Mouse (Mus musculus) forebrain, embryonic 14.5 days (tissue): ENCODE results near the gene Tada1. TPM values are rescaled to one million over a fixed set of nuclear protein-coding genes. Genes with fewer than 3 reads are reported as not detected.
A peak's percentile ranks its signal among the peaks of the same experiment; 100 is the strongest.

Experiments used
- ATAC-seq: fragments of 200-750 bp; cut with Nextera tagmentation; 2 replicates; pipeline ENCODE4 v1.8.0; 2017; ENCODE audit warnings: mild to moderate bottlenecking, moderate library complexity
- DNase-seq: peaks from one replicate; pipeline ENCODE4 v3.0.0-alpha.2; 2015; ENCODE audit warnings: low spot score
- H3K27ac ChIP-seq: fragments of 300-500 bp; sonication (generic); 2 replicates; pipeline ENCODE4 v1.5.1; 2014; ENCODE audit warnings: low read depth, mild to moderate bottlenecking, control low read depth, low read length, moderate library complexity
- H3K27me3 ChIP-seq: fragments of 300-500 bp; sonication (generic); replicated peaks from 2 replicates; pipeline ENCODE4 v1.6.1; 2014; ENCODE audit warnings: low read length, control low read depth, mixed read lengths; ENCODE audit not compliant: control insufficient read depth, insufficient read depth
- H3K36me3 ChIP-seq: fragments of 300-500 bp; sonication (generic); 2 replicates; pipeline ENCODE4 v1.6.1; 2014; ENCODE audit warnings: low read length, control low read depth; ENCODE audit not compliant: control insufficient read depth, insufficient read depth
- H3K4me1 ChIP-seq: fragments of 300-500 bp; sonication (generic); 2 replicates; pipeline ENCODE4 v1.6.1; 2014; ENCODE audit warnings: antibody characterized with exemption, low read length, control low read depth; ENCODE audit not compliant: control insufficient read depth, insufficient read depth
- H3K4me2 ChIP-seq: fragments of 300-500 bp; sonication (generic); 2 replicates; pipeline ENCODE4 v1.6.1; 2014; ENCODE audit warnings: mild to moderate bottlenecking, control low read depth, low read length
- H3K4me3 ChIP-seq: fragments of 300-500 bp; sonication (generic); 2 replicates; pipeline ENCODE4 v1.5.1; 2014; ENCODE audit warnings: low read depth, low read length, control low read depth
- H3K9ac ChIP-seq: fragments of 300-500 bp; sonication (generic); 2 replicates; pipeline ENCODE4 v1.6.1; 2014; ENCODE audit warnings: mild to moderate bottlenecking, low read length, control low read depth, moderate library complexity
- H3K9me3 ChIP-seq: fragments of 300-500 bp; sonication (generic); replicated peaks from 2 replicates; pipeline ENCODE4 v1.6.1; 2016; ENCODE audit warnings: low read length, control low read depth, mixed read lengths; ENCODE audit not compliant: control insufficient read depth
- WGBS: fragments of 180-500 bp; shearing (Covaris S2); extraction: QIAGEN DNeasy Blood & Tissue Kit; methylation state at CpG from one replicate; pipeline ENCODE4 v1.1.7; 2014; 5-methylcytosine and 5-hydroxymethylcytosine counted together
- polyA plus RNA-seq: library from polyadenylated mRNA; unstranded; fragments of >200 nt; fragmentation: Nextera tagmentation; extraction: Ambion mirVana; gene quantifications from 2 replicates; pipeline ENCODE4 v1.2.1, GENCODE M21; 2014

Tada1 gene
- polyA plus RNA-seq, 1 experiment from 2014 or later: 113 TPM

DNA sequence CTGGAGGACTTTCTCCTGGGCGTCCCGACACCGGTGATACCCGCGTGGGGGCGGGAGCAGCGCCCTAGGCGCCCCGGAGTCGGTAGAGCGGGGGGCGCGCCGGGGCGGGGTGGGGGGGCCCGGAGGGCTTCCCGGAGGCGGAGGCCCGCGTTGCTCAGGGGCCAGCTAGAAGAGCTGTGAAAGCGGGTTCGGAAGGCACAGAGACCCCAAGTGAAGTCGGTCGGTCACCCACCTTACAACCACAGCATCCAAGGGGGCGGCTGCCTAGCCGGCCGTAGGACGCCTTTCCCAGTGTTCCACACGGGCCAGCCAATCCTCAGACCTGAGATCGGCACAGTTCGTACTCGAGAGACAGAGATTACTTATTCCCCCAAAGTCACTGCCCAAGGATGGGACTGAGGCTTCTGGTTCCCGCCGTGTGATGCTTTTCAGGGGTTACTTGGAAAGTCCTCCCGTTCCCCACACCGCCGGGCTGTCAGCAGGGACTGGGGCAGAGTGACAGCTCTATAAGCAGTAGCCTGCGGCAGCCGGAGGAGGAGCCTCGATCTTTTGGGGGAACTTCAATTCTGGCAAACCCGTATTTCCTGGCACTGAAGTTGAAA lies 834 bp downstream of the Tada1 start:
- DNase-seq: peak; percentile 85
- Histone ChIP-seq H3K27ac (peak overlapping the region; percentile 86), H3K9me3 (no peaks in the 10 kb centered on the region), H3K4me1 (peaks cover 10% of the 10 kb centered on the region), H3K9ac (peak overlapping the region; percentile 99), H3K36me3 (peaks cover 21% of the 10 kb centered on the region), H3K27me3 (no peaks in the 10 kb centered on the region), H3K4me2 (peak overlapping the region; percentile 60), H3K4me3 (peak overlapping the region; percentile 94)
- ATAC-seq: peak; percentile 49
- 2% methylated on average over 38 of the region's 41 CpGs for WGBS

DNA sequence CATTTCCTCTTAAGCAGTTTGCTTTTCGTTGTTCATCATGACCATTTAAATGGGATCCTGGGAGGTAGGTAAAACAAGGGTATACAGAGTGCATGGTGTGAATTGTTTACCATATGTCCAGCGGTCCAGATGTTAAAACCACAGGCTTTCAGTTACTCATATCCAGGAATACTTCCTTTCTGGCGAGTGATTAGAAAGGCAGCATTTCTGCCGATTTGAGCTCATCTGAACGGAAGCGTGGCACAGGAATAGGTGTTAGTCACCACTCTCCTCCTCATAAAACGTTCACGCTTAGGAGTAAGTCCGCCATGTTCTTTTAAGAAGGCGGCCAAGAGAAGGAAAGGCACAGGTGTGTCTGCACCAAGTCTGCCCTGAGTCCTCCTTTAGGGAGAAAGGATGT lies 2.4 kb downstream of the Tada1 start:
- 89% methylated on average over 10 of the region's 10 CpGs for WGBS
- Histone ChIP-seq H3K4me3 (no peak overlapping the region), H3K4me1 (peaks cover 10% of the 10 kb centered on the region), H3K4me2 (peak overlapping the region; percentile 60), H3K9ac (peak overlapping the region; percentile 40; the same call in 1 of the 2 replicates), H3K9me3 (no peaks in the 10 kb centered on the region), H3K27ac (no peak overlapping the region), H3K27me3 (no peaks in the 10 kb centered on the region), H3K36me3 (peaks cover 37% of the 10 kb centered on the region)
- ATAC-seq: no peak
- no peak for DNase-seq

DNA sequence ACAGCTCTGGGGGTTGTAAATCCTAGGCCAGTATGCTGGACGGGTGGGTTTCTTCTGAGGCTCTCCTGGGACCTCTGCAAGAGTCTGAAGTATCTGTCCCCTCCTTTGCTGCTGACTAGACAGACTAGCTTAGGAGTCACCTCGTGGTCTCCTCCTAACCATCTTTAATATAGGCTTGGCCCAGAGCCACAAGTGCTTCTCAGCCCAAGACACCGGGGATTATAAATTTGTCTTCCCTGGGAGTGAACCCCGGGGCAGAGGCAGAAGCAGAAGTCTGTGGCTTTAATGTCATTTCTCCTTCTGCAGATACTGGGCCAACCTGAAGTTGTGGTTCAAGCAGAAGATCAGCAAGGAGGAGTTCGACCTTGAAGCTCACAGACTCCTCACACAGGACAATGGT lies 2.9 kb downstream of the Tada1 start:
- no peak overlapping the region for H3K9ac ChIP-seq
- no peak overlapping the region for H3K4me2 ChIP-seq
- H3K27ac ChIP-seq: no peak overlapping the region
- 82% methylated on average over 5 of the region's 5 CpGs for WGBS
- no peak for DNase-seq
- H3K9me3 ChIP-seq: no peaks in the 10 kb centered on the region
- H3K27me3 ChIP-seq: no peaks in the 10 kb centered on the region
- peaks cover 42% of the 10 kb centered on the region for H3K36me3 ChIP-seq
- H3K4me3 ChIP-seq: no peak overlapping the region
- peaks cover 10% of the 10 kb centered on the region for H3K4me1 ChIP-seq
- ATAC-seq: no peak

DNA sequence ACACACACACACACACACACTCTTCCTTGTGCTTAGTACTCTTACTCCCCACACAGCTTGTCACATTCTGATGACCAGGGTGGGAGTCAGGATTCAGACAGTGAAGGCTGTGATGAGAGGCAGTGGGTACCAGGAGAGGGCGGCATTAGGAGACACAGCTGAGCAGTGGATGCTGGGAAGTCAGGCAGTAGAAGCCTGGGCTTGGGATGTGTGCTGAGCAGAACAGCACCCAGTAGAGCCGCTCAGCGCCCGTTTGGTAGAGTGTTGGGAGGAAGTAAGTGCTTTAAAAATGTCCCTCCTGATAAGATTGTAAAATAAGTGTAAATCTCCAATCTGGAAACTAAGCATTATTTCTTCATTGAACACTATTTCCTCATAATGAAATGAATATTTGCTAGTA lies 3.7 kb downstream of the Tada1 start:
- Histone ChIP-seq H3K27me3 (no peaks in the 10 kb centered on the region), H3K9ac (no peak overlapping the region), H3K36me3 (peaks cover 50% of the 10 kb centered on the region), H3K9me3 (no peaks in the 10 kb centered on the region), H3K4me2 (no peak overlapping the region), H3K27ac (no peak overlapping the region), H3K4me3 (no peak overlapping the region), H3K4me1 (peaks cover 10% of the 10 kb centered on the region)
- ATAC-seq (no peak), DNase-seq (no peak)
- WGBS: 84% methylated on average over 4 of the region's 4 CpGs

DNA sequence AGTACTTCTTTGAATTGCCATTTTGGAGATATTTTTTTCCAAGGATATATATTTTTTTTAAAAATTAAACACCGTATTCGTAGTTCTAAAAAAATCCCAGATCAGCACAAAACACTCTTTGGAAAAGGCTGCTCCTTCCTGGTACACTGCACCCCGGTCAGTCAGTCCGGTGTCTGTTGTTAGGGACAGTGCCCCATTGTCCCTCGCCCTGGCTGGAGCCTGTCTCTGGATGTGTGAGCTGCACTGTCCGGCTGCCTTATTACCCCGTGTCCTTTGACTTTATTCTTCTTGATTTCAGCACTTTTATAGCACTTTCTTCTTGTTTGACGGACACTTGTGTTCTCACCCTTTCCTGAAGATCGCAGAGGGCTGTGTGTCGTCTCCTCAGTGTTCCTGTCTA lies 5.7 kb downstream of the Tada1 start:
- no peak overlapping the region for H3K4me2 ChIP-seq
- H3K36me3 ChIP-seq: peaks cover 70% of the 10 kb centered on the region
- H3K27me3 ChIP-seq: no peaks in the 10 kb centered on the region
- no peak for DNase-seq
- 95% methylated on average over 10 of the region's 10 CpGs for WGBS
- H3K9ac ChIP-seq: no peak overlapping the region
- H3K4me1 ChIP-seq: peaks cover 10% of the 10 kb centered on the region
- no peak overlapping the region for H3K4me3 ChIP-seq
- no peak overlapping the region for H3K27ac ChIP-seq
- ATAC-seq: no peak
- no peaks in the 10 kb centered on the region for H3K9me3 ChIP-seq

DNA sequence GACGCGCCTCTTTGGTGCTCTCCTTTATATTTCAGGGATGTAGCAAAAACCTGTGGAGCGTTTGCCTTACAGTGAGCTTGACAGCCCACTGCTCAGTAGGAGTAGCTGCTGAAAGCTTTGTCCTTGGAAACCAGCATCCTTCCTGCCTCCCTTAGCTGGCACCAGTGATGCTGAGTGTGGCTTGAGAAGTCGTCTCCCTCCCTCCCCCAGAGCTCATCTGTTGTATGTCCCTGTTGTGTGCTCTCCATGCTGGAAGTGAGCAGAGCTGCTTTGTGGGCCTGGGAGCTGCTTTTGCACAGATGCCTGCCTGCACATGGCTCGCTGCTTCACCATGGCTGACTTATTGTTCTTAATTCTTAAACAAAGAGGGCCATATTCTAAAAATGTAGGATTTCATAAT lies 6.5 kb downstream of the Tada1 start:
- Histone ChIP-seq H3K36me3 (peaks cover 78% of the 10 kb centered on the region), H3K4me3 (no peak overlapping the region), H3K27ac (peak overlapping the region; percentile 14; the same call in 1 of the 2 replicates), H3K4me2 (no peak overlapping the region), H3K9ac (no peak overlapping the region), H3K9me3 (no peaks in the 10 kb centered on the region), H3K27me3 (no peaks in the 10 kb centered on the region), H3K4me1 (peaks cover 8% of the 10 kb centered on the region)
- ATAC-seq (0 out of 2 replicates have a peak, but pooled peaks have one; percentile 11), DNase-seq (peak; percentile 30)
- 74% methylated on average over 5 of the region's 5 CpGs for WGBS

DNA sequence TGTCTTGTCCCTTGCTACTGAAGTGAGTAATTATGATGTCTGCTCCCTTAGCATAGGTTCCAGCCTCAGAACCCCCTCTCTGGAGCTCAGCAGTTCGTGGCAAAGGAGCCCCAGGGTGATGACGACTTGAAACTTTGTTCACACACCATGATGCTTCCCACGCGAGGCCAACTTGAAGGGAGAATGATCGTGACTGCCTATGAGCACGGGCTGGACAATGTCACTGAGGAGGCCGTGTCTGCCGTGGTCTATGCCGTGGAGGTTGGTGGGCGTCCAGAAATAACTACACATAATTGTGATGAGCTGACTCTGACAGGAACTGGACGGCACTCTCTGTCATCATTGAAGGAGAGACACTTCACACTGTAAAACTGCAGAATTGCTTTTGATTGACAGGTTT lies 9.6 kb downstream of the Tada1 start:
- Histone ChIP-seq H3K27ac (no peak overlapping the region), H3K27me3 (no peaks in the 10 kb centered on the region), H3K4me3 (no peak overlapping the region), H3K4me2 (no peak overlapping the region), H3K9ac (no peak overlapping the region), H3K9me3 (no peaks in the 10 kb centered on the region), H3K36me3 (peaks cover 95% of the 10 kb centered on the region), H3K4me1 (no peaks in the 10 kb centered on the region)
- DNase-seq (no peak), ATAC-seq (no peak)
- WGBS: 91% methylated on average over 11 of the region's 11 CpGs

DNA sequence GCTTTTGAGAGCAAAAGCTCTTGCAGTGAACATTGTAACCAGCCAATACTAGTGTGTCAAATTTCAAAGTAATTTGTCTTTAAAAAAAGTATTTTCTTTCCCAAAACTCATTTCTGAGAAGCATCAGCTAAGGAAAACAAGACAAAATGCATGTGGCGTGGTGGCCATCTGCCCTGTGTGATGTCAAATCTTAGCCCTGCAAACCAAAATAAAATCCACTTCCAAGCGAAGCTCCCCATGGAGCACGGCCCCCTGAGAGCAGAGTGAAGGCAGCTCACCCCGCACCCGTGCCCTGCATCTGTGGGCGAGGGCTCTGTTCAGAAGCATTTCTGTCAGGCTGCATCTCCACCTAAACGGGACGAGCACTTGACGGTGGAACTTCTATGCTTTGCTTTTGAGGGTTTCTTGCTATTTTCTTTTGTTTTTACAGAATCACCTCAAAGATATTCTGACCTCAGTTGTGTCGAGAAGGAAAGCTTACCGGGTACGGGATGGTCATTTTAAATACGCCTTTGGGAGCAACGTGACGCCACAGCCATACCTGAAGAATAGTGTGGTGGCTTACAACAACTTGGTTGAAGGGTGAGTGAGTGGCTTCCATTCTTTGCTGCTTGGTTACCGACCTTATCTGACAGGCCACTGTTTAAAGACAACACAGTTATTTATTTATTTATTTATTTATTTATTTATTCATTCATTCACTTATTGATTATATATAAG lies 10.7 kb downstream of the Tada1 start:
- Histone ChIP-seq H3K9ac (no peak overlapping the region), H3K9me3 (no peaks in the 10 kb centered on the region), H3K27ac (no peak overlapping the region), H3K4me3 (no peak overlapping the region), H3K4me2 (no peak overlapping the region), H3K27me3 (no peaks in the 10 kb centered on the region), H3K4me1 (no peaks in the 10 kb centered on the region), H3K36me3 (peaks cover 95% of the 10 kb centered on the region)
- DNase-seq (no peak), ATAC-seq (no peak)
- WGBS: 93% methylated on average over 16 of the region's 16 CpGs

DNA sequence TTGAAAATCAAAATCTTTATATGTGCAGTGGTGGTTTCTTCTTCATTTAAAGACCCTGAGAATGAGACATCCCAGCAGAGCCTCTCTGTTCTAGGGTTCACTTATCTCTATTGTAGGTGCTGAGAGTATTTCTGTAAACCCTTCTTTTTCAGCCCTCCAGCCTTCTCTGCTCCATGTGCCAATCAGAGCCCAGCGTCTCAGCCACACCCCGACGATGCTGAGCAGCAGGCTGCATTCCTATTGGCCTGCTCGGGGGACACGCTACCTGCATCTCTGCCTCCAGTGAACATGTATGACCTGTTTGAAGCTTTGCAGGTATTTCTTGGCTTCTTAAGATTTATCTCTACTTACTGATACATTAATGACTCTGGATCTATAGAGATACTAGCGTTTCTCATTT lies 12.8 kb downstream of the Tada1 start:
- H3K4me1 ChIP-seq: no peaks in the 10 kb centered on the region
- no peaks in the 10 kb centered on the region for H3K27me3 ChIP-seq
- no peak overlapping the region for H3K4me3 ChIP-seq
- DNase-seq (no peak), ATAC-seq (no peak)
- no peak overlapping the region for H3K4me2 ChIP-seq
- H3K9me3 ChIP-seq: no peaks in the 10 kb centered on the region
- no peak overlapping the region for H3K27ac ChIP-seq
- H3K9ac ChIP-seq: no peak overlapping the region
- 92% methylated on average over 6 of the region's 6 CpGs for WGBS
- peaks cover 96% of the 10 kb centered on the region for H3K36me3 ChIP-seq
